Mouse (Mus musculus) embryonic stem cell, embryonic (primary cell): ENCODE results near the gene Umps.

Source experiments
- CTCF ChIA-PET, 4 experiments: fragments of 300-600 bp in 2 of 4; fragments of 350-600 bp in 2 of 4; sonication (Branson Sonifier 250); formaldehyde crosslinking; loops; one replicate each; lab custom pipeline; 2022; ENCODE audit warnings: inconsistent platforms in 2 of 4; lab: Charles Lee
- POLR2A ChIA-PET, 4 experiments: fragments of 300-600 bp in 2 of 4; fragments of 350-600 bp in 2 of 4; sonication (Branson Sonifier 250); formaldehyde crosslinking; loops; one replicate each; lab custom pipeline; 2022; ENCODE audit warnings: antibody characterized with exemption in 4 of 4, inconsistent platforms in 1 of 4; lab: Charles Lee

Umps gene

GRCm38 (mm10) chr16:33985372-33985771, 18.5 kb upstream of the Umps start:
- POLR2A ChIA-PET: interaction anchor here in 1 of 4 experiments (1.3 to 2.0 kb wide), 2 partner anchors 18 to 25 kb away, joined by 3 to 6 read pairs; partner anchors contain the start of gene Umps
- CTCF ChIA-PET: interaction anchor here in 1 of 4 experiments (1.4 kb wide), 1 partner anchor 132 kb away, joined by 3 read pairs; no protein-coding TSS in a partner anchor

GRCm38 (mm10) chr16:33983712-33984111, 16.9 kb upstream of the Umps start:
- POLR2A ChIA-PET: interaction anchor here in 1 of 4 experiments (0.5 kb wide), 1 partner anchor 674 kb away, joined by 3 read pairs; no protein-coding TSS in a partner anchor

GRCm38 (mm10) chr16:33979855-33980254, 13.0 kb upstream of the Umps start:
- CTCF ChIA-PET: interaction anchor here (0.6 to 2.3 kb wide), 9 partner anchors 8 to 159 kb away, joined by 3 to 7 read pairs (median 3); no protein-coding TSS in a partner anchor
- POLR2A ChIA-PET: interaction anchor here (0.5 to 6.4 kb wide), 37 partner anchors 8 to 1359 kb away, joined by 3 to 93 read pairs (median 4); partner anchors contain the start of genes Umps (in 3 of the 4), Itgb5 (in 1 of the 4) and Rpl35a (in 1 of the 4)

More at GRCm38 (mm10) chr16:33983712-33984111, 16.9 kb upstream of the Umps start:
- CTCF ChIA-PET: no interaction called here

GRCm38 (mm10) chr16:33967283-33967640, 424 bp upstream of the Umps start:
- POLR2A ChIA-PET: interaction anchor here (0.6 to 9.1 kb wide), 27 partner anchors 9 to 204 kb away, joined by 3 to 93 read pairs (median 3); no protein-coding TSS in a partner anchor
- CTCF ChIA-PET: interaction anchor here in 2 of 4 experiments (1.2 to 2.3 kb wide), 3 partner anchors 21 to 147 kb away, joined by 3 to 7 read pairs (median 4); no protein-coding TSS in a partner anchor

GRCm38 (mm10) chr16:33965878-33966537, 830 bp downstream of the Umps start:
- CTCF ChIA-PET: interaction anchor here in 2 of 4 experiments (1.2 to 2.3 kb wide), 3 partner anchors 22 to 145 kb away, joined by 3 to 7 read pairs (median 4); no protein-coding TSS in a partner anchor
- POLR2A ChIA-PET: interaction anchor here (0.8 to 9.1 kb wide), 17 partner anchors 10 to 140 kb away, joined by 3 to 93 read pairs (median 4); no protein-coding TSS in a partner anchor

- POLR2A ChIA-PET: interaction anchor here in 1 of 4 experiments (1.3 to 9.1 kb wide), 4 partner anchors 15 to 144 kb away, joined by 3 to 93 read pairs (median 4); no protein-coding TSS in a partner anchor
- CTCF ChIA-PET: no interaction called here
Observed at GRCm38 (mm10) chr16:33963509-33963908, 3.3 kb downstream of the Umps start.

GRCm38 (mm10) chr16:33954793-33955192, 12.0 kb downstream of the Umps start:
- POLR2A ChIA-PET: interaction anchor here in 3 of 4 experiments (0.6 to 5.4 kb wide), 12 partner anchors 8 to 206 kb away, joined by 3 to 29 read pairs (median 3); partner anchors contain the start of gene Umps (in 2 of the 3)
- CTCF ChIA-PET: interaction anchor here in 2 of 4 experiments (0.7 to 1.3 kb wide), 3 partner anchors 34 to 158 kb away, joined by 3 to 5 read pairs (median 4); no protein-coding TSS in a partner anchor

GRCm38 (mm10) chr16:33953008-33953407, 13.8 kb downstream of the Umps start:
- CTCF ChIA-PET: interaction anchor here in 2 of 4 experiments (0.6 to 1.4 kb wide), 2 partner anchors 132 to 208 kb away, joined by 3 read pairs; no protein-coding TSS in a partner anchor
- POLR2A ChIA-PET: interaction anchor here in 1 of 4 experiments (1.3 to 5.4 kb wide), 3 partner anchors 15 to 133 kb away, joined by 4 to 29 read pairs (median 8); partner anchors contain the start of gene Umps

- ChIA-PET POLR2A (interaction anchor here in 3 of 4 experiments (0.6 to 2.5 kb wide), 15 partner anchors 10 to 412 kb away, joined by 3 to 13 read pairs (median 4); partner anchors contain the start of genes Itgb5 (in 2 of the 3) and Umps (in 1 of the 3)), CTCF (interaction anchor here (0.6 to 4.4 kb wide), 42 partner anchors 9 to 1148 kb away, joined by 3 to 85 read pairs (median 3); partner anchors contain the start of gene Itgb5 (in 1 of the 4))
Observed at GRCm38 (mm10) chr16:33950830-33951229, 16.0 kb downstream of the Umps start.

GRCm38 (mm10) chr16:33950386-33950785, 16.5 kb downstream of the Umps start:
- CTCF ChIA-PET: interaction anchor here (0.5 to 4.4 kb wide), 32 partner anchors 10 to 1149 kb away, joined by 3 to 85 read pairs (median 4); no protein-coding TSS in a partner anchor

GRCm38 (mm10) chr16:33947664-33948571, 18.9 kb downstream of the Umps start:
- CTCF ChIA-PET: interaction anchor here (0.6 to 4.4 kb wide), 8 partner anchors 127 to 208 kb away, joined by 3 to 85 read pairs (median 4); no protein-coding TSS in a partner anchor
- POLR2A ChIA-PET: interaction anchor here in 3 of 4 experiments (0.5 to 1.8 kb wide), 15 partner anchors 9 to 248 kb away, joined by 3 to 9 read pairs (median 3); partner anchors contain the start of genes Itgb5 (in 1 of the 3) and Umps (in 1 of the 3)

More at GRCm38 (mm10) chr16:33950386-33950785, 16.5 kb downstream of the Umps start:
- POLR2A ChIA-PET: interaction anchor here in 3 of 4 experiments (0.7 to 2.5 kb wide), 10 partner anchors 11 to 411 kb away, joined by 3 to 13 read pairs (median 6); partner anchors contain the start of gene Umps (in 1 of the 3)

- ChIA-PET CTCF (interaction anchor here in 1 of 4 experiments (2.3 kb wide), 1 partner anchor 125 kb away, joined by 8 read pairs; no protein-coding TSS in a partner anchor), POLR2A (interaction anchor here in 2 of 4 experiments (1.4 to 1.6 kb wide), 2 partner anchors 24 to 122 kb away, joined by 3 to 4 read pairs; no protein-coding TSS in a partner anchor)
Observed at GRCm38 (mm10) chr16:33946021-33946420, 20.8 kb downstream of the Umps start.

- ChIA-PET POLR2A (no interaction called here), CTCF (interaction anchor here in 2 of 4 experiments (1.3 to 2.3 kb wide), 2 partner anchors 124 kb away, joined by 5 to 8 read pairs; no protein-coding TSS in a partner anchor)
Observed at GRCm38 (mm10) chr16:33944772-33945171, 22.1 kb downstream of the Umps start.

- CTCF ChIA-PET: interaction anchor here in 1 of 4 experiments (2.3 kb wide), 1 partner anchor 123 kb away, joined by 8 read pairs; no protein-coding TSS in a partner anchor
- POLR2A ChIA-PET: interaction anchor here in 2 of 4 experiments (0.6 to 1.7 kb wide), 5 partner anchors 10 to 411 kb away, joined by 3 to 10 read pairs (median 3); partner anchors contain the start of gene Umps (in 1 of the 2)
Observed at GRCm38 (mm10) chr16:33944126-33944525, 22.7 kb downstream of the Umps start.

GRCm38 (mm10) chr16:33943388-33943787, 23.4 kb downstream of the Umps start:
- CTCF ChIA-PET: interaction anchor here in 1 of 4 experiments (0.8 to 1.2 kb wide), 2 partner anchors 123 to 138 kb away, joined by 3 to 8 read pairs; no protein-coding TSS in a partner anchor
- POLR2A ChIA-PET: interaction anchor here in 2 of 4 experiments (0.5 to 1.7 kb wide), 8 partner anchors 9 to 1632 kb away, joined by 3 to 10 read pairs (median 3); partner anchors contain the start of gene Umps (in 1 of the 2)

- ChIA-PET CTCF (interaction anchor here in 2 of 4 experiments (1.1 to 1.2 kb wide), 3 partner anchors 46 to 122 kb away, joined by 3 to 8 read pairs (median 3); no protein-coding TSS in a partner anchor), POLR2A (interaction anchor here (0.6 to 1.7 kb wide), 6 partner anchors 8 to 197 kb away, joined by 3 to 8 read pairs (median 3); no protein-coding TSS in a partner anchor)
Observed at GRCm38 (mm10) chr16:33942341-33942740, 24.5 kb downstream of the Umps start.
